Mouse (Mus musculus): ENCODE measurements around the gene Mmab.

The Mmab gene

DNA sequence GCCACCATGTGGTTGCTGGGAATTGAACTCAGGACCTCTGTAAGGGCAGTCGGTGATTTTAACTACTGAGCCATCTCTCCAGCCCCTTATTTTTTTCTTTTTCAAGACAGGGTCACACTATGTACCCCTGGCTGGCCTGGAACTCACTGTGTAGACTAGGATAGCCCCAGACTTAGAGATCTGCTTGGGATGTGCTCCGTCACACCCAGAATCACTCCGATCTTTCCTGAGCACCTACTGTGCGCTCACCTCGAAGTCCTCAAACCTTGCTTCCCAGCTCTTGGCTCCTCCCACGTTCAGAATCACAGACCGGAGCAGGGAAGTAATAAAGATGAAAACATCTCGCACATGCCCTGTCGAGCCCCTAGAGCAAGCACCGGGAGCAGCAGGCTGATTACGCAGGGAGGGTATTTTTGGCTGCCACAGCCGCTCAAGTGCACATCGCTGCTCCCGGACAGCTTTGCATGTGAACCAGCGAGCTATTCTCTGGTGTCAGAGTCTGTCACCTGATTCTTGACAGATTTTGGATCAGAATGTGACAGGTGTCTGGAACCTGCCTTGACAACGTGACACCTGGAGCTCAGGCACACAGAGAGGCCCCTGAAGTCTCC is 13.2 kb upstream of the Mmab start:
- no peak for TF ChIP-seq GATA4 (IDR thresholded peaks at IDR 0.05; ENCODE audit: insufficient replicate concordance, low read length)

DNA sequence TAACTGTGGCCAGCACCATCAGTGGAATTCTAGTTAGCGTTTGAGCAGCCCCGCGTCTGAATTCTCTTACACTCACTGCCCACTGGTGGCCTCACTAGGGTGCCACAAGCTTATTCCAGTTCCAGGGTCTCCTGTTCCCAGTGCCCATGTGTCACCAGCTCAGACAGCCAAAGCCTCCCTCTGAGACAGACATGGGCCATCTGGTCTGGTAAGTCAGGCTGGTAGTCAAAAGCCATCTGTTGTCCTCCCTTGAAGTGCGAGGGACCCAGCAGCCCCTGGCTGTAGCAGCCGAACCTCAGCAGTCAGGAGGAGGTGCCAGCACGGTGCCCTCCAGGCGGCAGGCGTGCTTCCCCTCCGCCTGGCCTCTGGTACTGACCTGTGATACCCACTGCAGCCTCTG is 12.4 kb upstream of the Mmab start:
- TF ChIP-seq GATA4 (IDR thresholded peaks at IDR 0.05; ENCODE audit: insufficient replicate concordance, low read length) = no peak

DNA sequence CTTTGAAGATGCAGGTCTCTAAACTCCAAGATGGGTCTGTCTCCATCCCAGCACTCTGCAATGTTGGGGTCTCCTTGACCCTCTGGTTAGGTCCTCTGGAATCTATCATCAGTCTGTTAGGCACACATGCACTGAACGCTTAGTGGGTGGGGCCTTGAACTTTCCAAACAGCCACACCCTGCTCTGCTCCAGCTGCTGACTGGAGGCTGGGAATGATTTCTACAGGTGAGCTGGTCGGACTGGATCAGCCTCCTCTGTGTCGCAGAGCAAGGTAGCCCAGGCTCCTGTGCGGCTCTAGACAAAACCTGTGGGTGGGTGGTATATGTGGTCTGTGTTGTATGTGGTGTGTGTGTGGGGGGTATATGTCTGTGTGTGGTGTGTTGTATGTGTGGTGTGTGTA is 5.2 kb upstream of the Mmab start:
- TF ChIP-seq GATA4 (IDR thresholded peaks at IDR 0.05; ENCODE audit: insufficient replicate concordance, low read length) = no peak

DNA sequence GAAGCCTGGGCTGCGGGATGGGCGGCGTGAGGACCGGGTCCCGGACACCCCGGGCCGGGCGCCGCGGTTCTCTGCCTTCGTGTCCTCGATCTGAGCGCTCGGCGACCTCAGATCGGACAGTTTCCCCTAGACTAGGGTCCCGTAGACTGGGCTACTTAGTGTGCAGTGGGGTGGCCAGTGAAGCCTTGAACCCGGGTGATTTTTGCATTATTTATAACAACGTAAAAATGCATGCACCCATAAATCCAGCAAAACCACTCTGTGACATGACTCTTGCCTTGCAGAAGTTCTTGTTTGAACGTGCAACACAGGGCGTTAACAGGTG is 470 bp upstream of the Mmab start:
- TF ChIP-seq GATA4 (IDR thresholded peaks at IDR 0.05; ENCODE audit: insufficient replicate concordance, low read length) = no peak

DNA sequence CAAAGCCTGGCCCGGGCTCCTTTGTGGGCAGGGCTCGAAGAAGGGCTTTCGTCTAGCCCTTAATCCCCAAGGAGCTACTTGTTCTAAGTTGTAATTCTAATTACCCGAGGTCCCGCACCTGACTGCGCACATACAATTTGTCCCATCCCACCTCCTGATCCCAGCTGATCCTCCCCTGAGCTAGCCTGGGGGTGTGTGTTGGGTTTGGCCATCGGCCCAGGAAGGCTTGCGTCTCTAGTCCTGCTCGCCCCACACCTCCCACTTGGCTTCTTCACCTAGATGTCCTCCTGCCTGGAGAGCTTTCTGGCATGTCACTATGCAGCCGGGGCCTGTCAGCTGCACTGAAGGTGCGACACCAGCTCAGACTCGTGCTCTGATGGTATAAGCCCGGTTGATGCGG is 8.3 kb downstream of the Mmab start:
- no peak for TF ChIP-seq GATA4 (IDR thresholded peaks at IDR 0.05; ENCODE audit: insufficient replicate concordance, low read length)

DNA sequence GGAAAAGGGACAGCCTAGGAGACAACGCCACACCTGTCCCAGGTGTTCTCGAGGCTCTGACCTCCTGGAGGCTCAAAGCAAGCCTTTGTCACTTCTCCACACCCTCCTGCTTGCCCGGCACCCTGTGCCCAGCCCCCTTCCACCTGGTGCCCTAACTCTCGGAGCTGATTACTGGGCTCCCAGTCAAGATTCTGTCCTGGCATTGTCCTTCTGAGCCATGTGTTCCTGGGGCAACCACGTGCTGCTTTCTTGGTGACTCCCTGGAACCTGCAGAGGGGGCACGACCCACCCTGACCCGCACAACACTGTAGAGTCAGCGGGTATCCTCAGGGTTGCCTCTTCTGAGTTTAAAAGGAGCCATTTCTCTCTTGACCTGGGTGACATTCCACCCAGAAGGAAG is 9.5 kb downstream of the Mmab start:
- TF ChIP-seq GATA4 (IDR thresholded peaks at IDR 0.05; ENCODE audit: insufficient replicate concordance, low read length) = no peak

DNA sequence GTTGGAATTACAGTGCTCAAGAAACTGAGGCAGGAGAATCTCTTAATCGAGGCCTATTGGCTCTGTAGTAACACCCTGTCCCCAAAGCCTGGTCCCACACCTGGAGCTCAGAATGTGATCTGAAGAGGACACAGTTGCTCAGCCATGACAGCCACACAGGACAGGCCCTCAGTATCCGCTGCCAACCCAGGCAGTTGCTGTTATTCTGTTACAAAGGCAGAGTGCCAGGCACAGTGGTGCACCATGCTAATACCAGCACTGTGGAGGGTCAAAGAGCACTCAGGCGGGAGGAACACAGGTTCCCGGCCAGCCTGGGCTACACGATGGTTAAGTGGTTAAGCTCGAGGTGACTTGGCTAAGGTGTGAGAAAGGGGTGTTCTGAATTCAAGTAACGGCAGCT is 14.1 kb downstream of the Mmab start:
- no peak for TF ChIP-seq GATA4 (IDR thresholded peaks at IDR 0.05; ENCODE audit: insufficient replicate concordance, low read length)

DNA sequence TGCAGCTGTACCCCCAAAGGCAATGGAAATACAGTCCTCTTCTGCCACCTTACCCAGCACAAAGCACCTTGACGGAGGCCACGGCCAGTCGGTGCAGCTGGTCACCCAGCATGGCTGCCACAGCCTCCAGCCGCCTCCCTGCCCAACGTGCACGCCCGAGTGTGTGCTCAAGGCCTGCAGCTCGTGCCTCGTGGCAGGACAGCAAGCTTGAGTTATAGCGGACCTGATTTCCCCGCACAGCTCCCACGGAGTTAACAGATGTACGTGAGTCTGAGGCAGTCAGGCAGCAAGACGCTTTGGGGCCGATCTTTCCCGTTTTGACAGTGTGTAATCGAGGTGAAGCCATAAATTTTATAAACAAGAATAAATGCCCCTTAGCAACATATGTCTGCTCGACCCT is 15.2 kb downstream of the Mmab start:
- no peak for TF ChIP-seq GATA4 (IDR thresholded peaks at IDR 0.05; ENCODE audit: insufficient replicate concordance, low read length)

DNA sequence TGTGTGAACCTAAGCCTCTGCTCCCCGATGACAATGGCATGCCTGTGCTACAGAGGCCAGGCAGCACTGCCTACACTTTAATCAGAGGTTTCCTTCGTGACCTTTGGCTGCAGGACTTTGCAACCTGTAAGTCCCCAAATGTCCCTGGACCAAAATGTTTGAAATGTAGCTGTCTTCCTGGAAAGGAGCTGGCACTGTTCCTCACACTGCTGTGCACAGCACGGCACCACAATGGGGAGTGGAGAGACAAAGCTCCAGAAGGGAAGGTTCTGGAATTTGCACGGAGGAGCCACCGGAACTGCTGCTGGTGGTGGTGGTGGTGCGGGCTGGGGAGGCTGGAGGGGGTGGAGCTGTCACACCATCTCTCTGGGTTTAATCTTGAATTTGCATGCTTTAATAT is 17.1 kb downstream of the Mmab start:
- TF ChIP-seq GATA4 (IDR thresholded peaks at IDR 0.05; ENCODE audit: insufficient replicate concordance, low read length) = no peak

DNA sequence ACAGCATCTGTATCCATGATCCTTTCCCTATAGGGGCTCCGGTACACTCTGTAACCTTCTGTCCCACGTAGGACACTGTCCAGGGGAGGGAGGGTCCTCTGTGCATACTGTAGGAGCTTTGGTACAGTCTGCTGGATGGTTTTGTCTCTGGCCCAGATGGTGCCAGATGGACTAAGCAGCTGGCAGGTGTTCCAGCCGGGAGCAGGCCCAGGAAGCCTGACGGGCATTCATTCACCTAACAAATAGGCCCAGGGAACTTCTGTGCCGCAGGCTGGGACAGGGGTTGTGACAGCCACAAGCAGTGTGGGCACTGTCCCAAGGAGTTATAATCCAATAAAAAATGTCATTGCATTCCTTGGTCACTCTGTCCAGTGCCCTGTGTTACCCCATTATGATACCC is 19.9 kb downstream of the Mmab start:
- TF ChIP-seq GATA4 (IDR thresholded peaks at IDR 0.05; ENCODE audit: insufficient replicate concordance, low read length) = no peak

DNA sequence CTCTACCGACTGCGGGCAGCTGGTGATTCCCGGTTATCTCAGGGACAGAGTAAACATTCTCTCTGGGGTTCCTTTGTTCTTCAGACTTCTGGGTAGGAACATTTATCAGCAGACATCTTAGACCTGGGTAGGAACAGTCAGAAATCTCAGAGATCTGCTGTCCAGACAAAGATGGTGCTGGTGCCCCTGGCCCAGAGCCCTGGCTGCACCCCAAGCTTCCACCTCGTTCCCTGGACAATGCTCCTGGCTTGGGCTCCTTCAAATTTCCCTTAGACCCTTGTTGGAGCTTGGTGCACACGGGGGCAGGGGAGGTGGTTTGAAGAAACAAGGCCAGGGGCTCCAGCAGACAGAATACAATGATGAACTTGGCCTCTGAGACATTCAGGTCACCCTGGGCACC is 21.3 kb downstream of the Mmab start:
- TF ChIP-seq GATA4 (IDR thresholded peaks at IDR 0.05; ENCODE audit: insufficient replicate concordance, low read length) = no peak

DNA sequence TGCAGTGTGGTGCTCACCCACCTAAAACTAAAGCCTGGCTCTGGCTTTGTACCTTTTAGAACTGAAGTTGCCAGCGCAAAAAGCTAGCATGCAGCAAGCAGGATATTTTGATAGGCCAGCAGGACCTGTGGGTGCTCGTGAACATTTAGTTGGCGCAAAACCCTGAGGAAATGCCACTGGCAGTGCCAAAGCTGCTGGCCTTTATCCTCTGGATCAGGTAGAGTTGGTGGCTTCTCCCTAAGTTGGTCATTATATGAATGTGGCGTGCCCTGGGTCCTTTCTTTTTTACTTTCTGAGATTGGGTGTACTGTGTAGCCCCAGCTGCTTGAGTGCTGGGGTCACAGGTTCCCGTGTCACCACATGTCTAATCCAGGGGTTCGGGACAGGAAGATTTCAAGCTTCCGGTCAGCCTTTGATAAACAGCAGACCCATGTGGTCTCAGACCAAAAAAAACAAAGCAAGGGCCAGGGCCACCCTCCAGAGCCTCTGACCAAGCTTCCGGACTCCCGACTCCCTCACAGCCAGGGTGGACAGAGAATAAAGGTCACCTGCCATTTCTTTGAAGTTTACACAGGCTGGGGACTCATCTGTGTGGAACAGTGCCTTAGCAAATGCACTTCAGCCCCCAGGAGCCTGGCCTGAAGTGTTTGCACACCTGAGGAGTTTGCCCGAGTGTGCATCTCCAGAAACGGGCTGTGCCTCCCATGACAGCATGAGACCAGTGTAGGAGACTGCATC is 22.1 kb downstream of the Mmab start:
- TF ChIP-seq GATA4 (IDR thresholded peaks at IDR 0.05; ENCODE audit: insufficient replicate concordance, low read length) = no peak

DNA sequence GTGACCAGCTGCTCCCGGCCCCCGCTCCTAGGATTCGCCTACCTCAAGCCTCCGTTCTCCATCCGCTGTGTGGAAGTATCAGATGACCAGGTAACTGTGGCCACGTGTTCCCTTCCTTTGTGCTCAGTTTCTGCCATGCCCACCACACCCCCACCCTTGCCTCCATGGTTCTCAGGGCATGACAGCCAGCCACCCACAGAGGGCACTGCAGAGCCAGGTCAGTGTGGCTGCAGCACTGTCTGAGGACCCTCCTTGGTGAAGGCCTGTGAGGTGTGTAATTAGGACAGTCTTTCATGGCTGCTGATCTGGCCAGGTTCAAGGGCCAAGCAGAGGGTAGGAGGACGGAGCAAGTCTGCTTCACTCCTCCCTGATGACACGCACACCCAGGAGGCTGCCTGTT is 25.3 kb downstream of the Mmab start:
- TF ChIP-seq GATA4 (IDR thresholded peaks at IDR 0.05; ENCODE audit: insufficient replicate concordance, low read length) = no peak

DNA sequence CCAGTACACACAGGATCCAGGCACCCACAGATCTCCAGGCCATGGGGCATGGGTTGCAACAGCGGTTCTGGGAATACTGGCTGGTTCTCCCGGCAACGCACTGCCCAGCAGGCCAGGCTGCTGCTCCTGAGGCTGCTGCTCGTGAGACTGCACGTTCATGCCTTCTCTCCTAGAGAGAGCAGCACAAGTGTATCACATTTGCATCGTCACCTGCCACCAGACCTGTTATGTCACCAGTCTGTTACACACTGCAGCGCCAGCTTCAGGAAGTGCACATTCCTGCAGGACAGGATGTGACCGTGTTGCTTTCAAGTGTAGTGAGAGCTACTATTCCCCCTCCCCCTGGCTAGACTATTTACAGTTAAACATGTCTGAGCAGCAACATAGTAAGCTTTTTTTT is 27.0 kb downstream of the Mmab start:
- TF ChIP-seq GATA4 (IDR thresholded peaks at IDR 0.05; ENCODE audit: insufficient replicate concordance, low read length) = no peak

DNA sequence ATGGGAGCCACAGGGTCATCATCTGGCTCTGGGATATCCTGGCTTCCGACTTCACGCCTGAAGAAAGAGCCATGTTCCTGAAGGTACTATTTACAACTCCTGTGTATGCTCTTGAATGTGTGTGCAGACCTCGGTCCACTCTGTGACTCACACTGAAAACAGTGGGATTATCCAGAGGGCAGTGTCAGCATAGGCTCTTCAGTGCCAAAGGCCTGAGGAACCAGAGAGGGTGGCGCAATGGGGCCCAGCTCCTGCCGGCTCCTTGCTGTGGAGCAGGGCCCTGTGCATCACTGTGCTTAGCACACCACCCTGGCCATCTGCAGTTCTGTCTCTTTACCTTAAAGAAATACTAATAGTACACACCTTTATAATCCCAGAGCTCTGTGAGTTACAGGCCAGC is 28.3 kb downstream of the Mmab start:
- TF ChIP-seq GATA4 (IDR thresholded peaks at IDR 0.05; ENCODE audit: insufficient replicate concordance, low read length) = no peak

DNA sequence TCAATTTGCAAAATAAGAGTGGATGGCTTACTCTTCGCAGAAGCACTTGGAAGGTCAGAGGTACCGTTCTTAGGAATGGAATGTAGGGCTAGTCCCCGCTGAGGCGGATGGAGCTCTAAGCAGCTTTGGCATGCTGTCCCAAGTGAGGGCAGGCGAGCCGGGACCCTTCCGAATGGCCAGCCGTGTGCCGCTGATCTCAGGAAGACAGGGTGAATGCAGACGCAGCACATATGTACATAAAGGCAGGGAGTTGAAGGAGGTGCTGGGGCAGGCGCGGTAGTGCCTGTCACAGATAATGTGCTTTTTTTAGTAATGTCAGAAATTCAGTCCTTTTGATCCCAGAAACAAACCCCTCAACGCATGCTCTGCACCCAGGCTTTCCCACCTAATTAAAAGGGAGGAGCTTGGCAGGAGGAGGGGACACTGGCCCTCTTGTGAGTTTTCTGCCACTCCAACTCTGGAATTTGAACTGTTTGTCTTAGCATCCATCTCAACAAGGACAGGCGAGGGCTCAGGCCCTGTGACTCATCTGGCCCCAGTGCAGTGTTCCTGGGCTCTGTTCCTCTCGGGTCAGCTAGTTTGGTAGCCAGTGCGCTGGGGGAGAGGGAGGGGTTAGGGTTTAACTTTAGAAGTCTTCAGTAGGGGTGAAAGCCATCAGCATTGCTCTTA is 30.7 kb downstream of the Mmab start:
- no peak for TF ChIP-seq GATA4 (IDR thresholded peaks at IDR 0.05; ENCODE audit: insufficient replicate concordance, low read length)

All from liver, adult (tissue).